Mouse (Mus musculus): ENCODE data around the gene Fam81a.

- TF ChIP-seq POLR2A (IDR thresholded peaks at IDR 0.05; ENCODE audit: control insufficient read depth, low read depth, low read length) (no peak), CTCF (IDR thresholded peaks at IDR 0.05; ENCODE audit: control insufficient read depth, insufficient read depth, insufficient replicate concordance, low read depth, low read length) (no peak)
Measured at GRCm38 (mm10) chr9:70082357-70083204, 59.8 kb downstream of the Fam81a start.

Measured in testis, adult 2 months (tissue).